Mouse (Mus musculus) spleen, adult 2 months (tissue): ENCODE data around the gene Mmp9.

Experiments
- CTCF ChIP-seq: fragments of 200-500 bp; IDR thresholded peaks from 2 replicates; pipeline ENCODE4 v1.5.1; 2011; ENCODE audit warnings: mild to moderate bottlenecking, inconsistent platforms; ENCODE audit not compliant: insufficient read depth, insufficient read length, insufficient replicate concordance; ENCODE audit errors: extremely low read depth
- POLR2A ChIP-seq: fragments of 200-500 bp; IDR thresholded peaks from 2 replicates; pipeline ENCODE4 v1.6.1; 2011; ENCODE audit warnings: low read depth, low read length, inconsistent platforms

- no peak for TF ChIP-seq CTCF
- no peak for TF ChIP-seq POLR2A
These were observed 21.6 kb downstream of the Mmp9 start for GRCm38 (mm10) chr2:164962183-164962580.
